Mouse (Mus musculus): ENCODE results near the gene Ndufaf2. TPM values are rescaled to one million over a fixed set of nuclear protein-coding genes. Genes with fewer than 3 reads are reported as not detected.

Gene Ndufaf2
- total RNA-seq, 2 experiments from 2014 or later = 20.3 to 22.0 TPM

- intact Hi-C loops (cut with DNase I) = no loop called here
- no peak for DNase-seq (ENCODE audit: low spot score in 2 of 2)
These were observed 47.5 kb downstream of the Ndufaf2 start for GRCm38 (mm10) chr13:108110929-108111328.

GRCm38 (mm10) chr13:108100700-108101099, 57.7 kb downstream of the Ndufaf2 start:
- intact Hi-C loops (cut with DNase I) = no loop called here
- DNase-seq (ENCODE audit: low spot score in 2 of 2) = no peak

GRCm38 (mm10) chr13:108096446-108096845, 62.0 kb downstream of the Ndufaf2 start:
- no peak for DNase-seq (ENCODE audit: low spot score in 2 of 2)
- intact Hi-C loops (cut with DNase I) = no loop called here

GRCm38 (mm10) chr13:108095617-108096016, 62.8 kb downstream of the Ndufaf2 start:
- intact Hi-C loops (cut with DNase I) = no loop called here
- DNase-seq (ENCODE audit: low spot score in 2 of 2) = peak; percentile 9 to 38

- DNase-seq (ENCODE audit: low spot score in 2 of 2) = no peak
- intact Hi-C loops (cut with DNase I) = no loop called here
These were observed 63.7 kb downstream of the Ndufaf2 start for GRCm38 (mm10) chr13:108094681-108095080.

- no peak for DNase-seq (ENCODE audit: low spot score in 2 of 2)
- intact Hi-C loops (cut with DNase I) = no loop called here
These were observed 66.1 kb downstream of the Ndufaf2 start for GRCm38 (mm10) chr13:108092290-108092689.

- no peak for DNase-seq (ENCODE audit: low spot score in 2 of 2)
- intact Hi-C loops (cut with DNase I) = no loop called here
These were observed 71.7 kb downstream of the Ndufaf2 start for GRCm38 (mm10) chr13:108086724-108087123.

GRCm38 (mm10) chr13:108086036-108086435, 72.4 kb downstream of the Ndufaf2 start:
- DNase-seq (ENCODE audit: low spot score in 2 of 2) = peak in 1 of 2 experiments; percentile 7
- intact Hi-C loops (cut with DNase I) = no loop called here

GRCm38 (mm10) chr13:108084086-108084485, 74.3 kb downstream of the Ndufaf2 start:
- intact Hi-C loops (cut with DNase I) = no loop called here
- DNase-seq (ENCODE audit: low spot score in 2 of 2) = no peak

- no peak for DNase-seq (ENCODE audit: low spot score in 2 of 2)
These were observed 80.5 kb downstream of the Ndufaf2 start for GRCm38 (mm10) chr13:108077901-108078300.

GRCm38 (mm10) chr13:108077476-108077875, 80.9 kb downstream of the Ndufaf2 start:
- intact Hi-C loops (cut with DNase I) = no loop called here
- DNase-seq (ENCODE audit: low spot score in 2 of 2) = no peak

More at GRCm38 (mm10) chr13:108077901-108078300, 80.5 kb downstream of the Ndufaf2 start:
- intact Hi-C loops (cut with DNase I) = no loop called here

- DNase-seq (ENCODE audit: low spot score in 2 of 2) = no peak
- intact Hi-C loops (cut with DNase I) = no loop called here
These were observed 88.3 kb downstream of the Ndufaf2 start for GRCm38 (mm10) chr13:108070171-108070570.

- no peak for DNase-seq (ENCODE audit: low spot score in 2 of 2)
- intact Hi-C loops (cut with DNase I) = no loop called here
These were observed 89.3 kb downstream of the Ndufaf2 start for GRCm38 (mm10) chr13:108069151-108069550.

- intact Hi-C loops (cut with DNase I) = no loop called here
These were observed 92.4 kb downstream of the Ndufaf2 start for GRCm38 (mm10) chr13:108066021-108066420.

GRCm38 (mm10) chr13:108064331-108064730, 94.1 kb downstream of the Ndufaf2 start:
- intact Hi-C loops (cut with DNase I) = no loop called here

More at GRCm38 (mm10) chr13:108066021-108066420, 92.4 kb downstream of the Ndufaf2 start:
- DNase-seq (ENCODE audit: low spot score in 2 of 2) = no peak

GRCm38 (mm10) chr13:108063374-108064134, 94.9 kb downstream of the Ndufaf2 start:
- no peak for DNase-seq (ENCODE audit: low spot score in 2 of 2)
- intact Hi-C loops (cut with DNase I) = no loop called here

More at GRCm38 (mm10) chr13:108064331-108064730, 94.1 kb downstream of the Ndufaf2 start:
- DNase-seq (ENCODE audit: low spot score in 2 of 2) = no peak

GRCm38 (mm10) chr13:108062900-108063299, 95.5 kb downstream of the Ndufaf2 start:
- DNase-seq (ENCODE audit: low spot score in 2 of 2) = no peak
- intact Hi-C loops (cut with DNase I) = no loop called here

GRCm38 (mm10) chr13:108060936-108061578, 97.4 kb downstream of the Ndufaf2 start:
- intact Hi-C loops (cut with DNase I) = no loop called here

GRCm38 (mm10) chr13:108060286-108060885, 98.0 kb downstream of the Ndufaf2 start:
- no peak for DNase-seq (ENCODE audit: low spot score in 2 of 2)
- intact Hi-C loops (cut with DNase I) = no loop called here

More at GRCm38 (mm10) chr13:108060936-108061578, 97.4 kb downstream of the Ndufaf2 start:
- no peak for DNase-seq (ENCODE audit: low spot score in 2 of 2)

GRCm38 (mm10) chr13:108056896-108057295, 101.5 kb downstream of the Ndufaf2 start:
- DNase-seq (ENCODE audit: low spot score in 2 of 2) = no peak
- intact Hi-C loops (cut with DNase I) = no loop called here
